Mouse (Mus musculus): ENCODE data around the gene Mboat7. TPM values are rescaled to one million over a fixed set of nuclear protein-coding genes. Genes with fewer than 3 reads are reported as not detected.
"Not testable (repeated sequence)": the region's sequence is repeated elsewhere in the genome, so short reads cannot be mapped to it uniquely, and the experiment has no call there.

Gene Mboat7
- polyA plus RNA-seq, 1 experiment, result 29.8 TPM

DNA sequence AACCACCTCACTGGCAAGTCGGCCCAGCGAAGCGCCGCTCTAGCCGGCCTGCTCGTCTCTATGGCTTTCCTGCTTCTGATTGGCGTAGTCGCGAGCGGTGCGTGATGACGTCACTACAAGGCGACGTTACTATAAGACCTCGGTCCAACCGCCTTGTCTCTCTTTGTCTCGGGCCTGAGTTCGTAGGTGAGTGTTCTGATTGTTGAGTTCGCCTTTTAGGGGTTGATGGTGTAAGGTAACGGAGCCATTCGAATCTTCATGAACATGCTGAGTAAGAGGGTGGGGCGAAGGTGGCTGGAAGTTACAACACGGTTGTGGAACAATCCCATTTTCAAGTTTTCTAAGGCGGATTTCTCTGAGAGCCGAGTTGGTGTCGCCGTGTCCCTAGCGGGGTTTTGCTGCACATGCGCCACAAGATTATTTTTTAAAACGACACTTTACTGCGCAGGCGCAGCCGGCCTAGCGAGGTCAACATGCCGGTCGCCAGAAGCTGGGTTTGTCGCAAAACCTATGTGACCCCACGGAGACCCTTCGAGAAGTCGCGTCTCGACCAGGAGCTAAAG, 10.6 kb upstream of the Mboat7 start, which contains the start of gene Rps9:
TSS of gene Rps9 (plus strand) at position 115 of the 563 bp plus-strand sequence.
- no peaks in the 10 kb centered on the region; the same call in 1 of the 2 replicates for H3K4me1 ChIP-seq (ENCODE audit: control insufficient read depth, insufficient read depth, insufficient read length, low read length)
- H3K4me3 ChIP-seq (ENCODE audit: insufficient read depth, low read depth, low read length), result peak within 1 kb of the TSS; percentile 91
- H3K27ac ChIP-seq (replicated peaks; ENCODE audit: low read depth, low read length), result peak within 1 kb of the TSS; percentile 95

DNA sequence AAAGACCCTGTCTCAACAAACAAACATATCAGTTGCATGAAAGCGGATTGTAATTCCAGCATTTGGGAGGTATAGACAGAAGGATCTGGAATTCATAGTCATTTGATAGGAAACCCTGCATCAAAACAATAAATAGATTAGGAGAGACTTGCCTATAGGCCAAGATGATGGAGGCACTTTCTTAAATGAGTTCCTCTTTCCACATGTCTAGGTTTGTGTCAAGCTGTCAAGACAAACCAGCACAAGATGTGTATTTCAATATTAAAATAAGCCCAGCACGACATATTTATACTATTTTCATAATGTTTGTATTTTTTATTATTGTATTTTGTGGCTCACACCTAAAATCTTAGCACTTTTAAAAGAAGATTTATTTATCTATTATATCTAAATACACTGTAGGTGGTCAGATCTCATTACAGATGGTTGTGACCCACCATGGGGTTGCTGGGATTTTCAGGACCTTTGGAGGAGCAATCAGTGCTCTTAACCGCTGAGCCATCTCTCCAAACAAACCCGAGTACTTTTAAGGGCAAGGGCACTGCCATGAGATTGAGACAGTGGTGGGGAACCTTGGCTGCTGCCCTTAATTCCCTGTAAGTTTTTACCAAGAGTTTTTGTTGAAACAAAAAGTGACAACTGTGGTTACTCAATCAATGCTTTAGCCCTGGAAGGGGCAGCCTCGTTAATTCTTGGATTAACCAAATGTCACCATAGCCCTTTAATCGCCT, 10.0 kb upstream of the Mboat7 start:
- peak overlapping the region; percentile 50 for H3K4me3 ChIP-seq (ENCODE audit: insufficient read depth, low read depth, low read length)
- H3K27ac ChIP-seq (replicated peaks; ENCODE audit: low read depth, low read length), result peak overlapping the region; percentile 82
- H3K4me1 ChIP-seq (ENCODE audit: control insufficient read depth, insufficient read depth, insufficient read length, low read length), result no peaks in the 10 kb centered on the region; the same call in 1 of the 2 replicates

DNA sequence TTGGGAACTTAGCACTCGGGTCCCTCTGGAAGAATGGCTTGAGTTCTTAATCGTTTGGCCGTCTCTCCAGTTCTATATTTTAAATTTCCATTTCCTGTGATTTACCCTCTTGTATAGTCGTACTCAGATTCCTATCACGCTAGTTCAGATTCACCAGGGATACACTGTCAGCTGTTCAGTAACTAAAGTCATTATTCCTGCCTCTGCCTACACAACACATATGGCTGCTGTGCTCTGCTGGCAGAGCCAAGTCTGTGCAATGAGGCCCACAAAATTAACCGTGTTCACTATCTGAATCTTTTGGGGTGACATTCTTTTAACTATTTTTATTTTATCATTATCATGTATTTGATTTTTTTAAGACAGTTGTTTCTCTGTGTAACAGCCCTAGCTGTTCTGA, 5.1 kb upstream of the Mboat7 start:
- Histone ChIP-seq H3K4me3 (ENCODE audit: insufficient read depth, low read depth, low read length) (no peak overlapping the region), H3K4me1 (ENCODE audit: control insufficient read depth, insufficient read depth, insufficient read length, low read length) (no peaks in the 10 kb centered on the region), H3K27ac (replicated peaks; ENCODE audit: low read depth, low read length) (no peak overlapping the region)

DNA sequence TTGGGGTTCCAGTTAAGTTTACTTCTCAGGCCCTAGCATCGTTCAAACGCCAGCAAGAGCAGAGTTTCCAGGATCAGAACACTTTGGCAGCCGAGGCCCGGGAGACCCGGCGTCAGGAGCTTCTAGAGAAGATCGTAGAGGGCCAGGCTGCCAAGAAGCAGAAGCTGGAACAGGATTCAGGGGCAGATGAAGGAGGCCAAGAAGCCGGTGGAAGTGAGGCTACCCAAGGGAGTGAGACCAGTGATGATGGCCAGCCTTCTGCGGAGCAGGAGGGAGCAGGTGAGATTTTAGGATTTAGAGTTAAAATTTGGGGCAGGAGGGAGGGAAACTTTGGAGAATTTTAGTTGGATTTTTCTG, 1.6 kb upstream of the Mboat7 start:
- H3K4me1 ChIP-seq (ENCODE audit: control insufficient read depth, insufficient read depth, insufficient read length, low read length); H3K27ac ChIP-seq (replicated peaks; ENCODE audit: low read depth, low read length): not testable (repeated sequence)
- peak overlapping the region; percentile 72 for H3K4me3 ChIP-seq (ENCODE audit: insufficient read depth, low read depth, low read length)

DNA sequence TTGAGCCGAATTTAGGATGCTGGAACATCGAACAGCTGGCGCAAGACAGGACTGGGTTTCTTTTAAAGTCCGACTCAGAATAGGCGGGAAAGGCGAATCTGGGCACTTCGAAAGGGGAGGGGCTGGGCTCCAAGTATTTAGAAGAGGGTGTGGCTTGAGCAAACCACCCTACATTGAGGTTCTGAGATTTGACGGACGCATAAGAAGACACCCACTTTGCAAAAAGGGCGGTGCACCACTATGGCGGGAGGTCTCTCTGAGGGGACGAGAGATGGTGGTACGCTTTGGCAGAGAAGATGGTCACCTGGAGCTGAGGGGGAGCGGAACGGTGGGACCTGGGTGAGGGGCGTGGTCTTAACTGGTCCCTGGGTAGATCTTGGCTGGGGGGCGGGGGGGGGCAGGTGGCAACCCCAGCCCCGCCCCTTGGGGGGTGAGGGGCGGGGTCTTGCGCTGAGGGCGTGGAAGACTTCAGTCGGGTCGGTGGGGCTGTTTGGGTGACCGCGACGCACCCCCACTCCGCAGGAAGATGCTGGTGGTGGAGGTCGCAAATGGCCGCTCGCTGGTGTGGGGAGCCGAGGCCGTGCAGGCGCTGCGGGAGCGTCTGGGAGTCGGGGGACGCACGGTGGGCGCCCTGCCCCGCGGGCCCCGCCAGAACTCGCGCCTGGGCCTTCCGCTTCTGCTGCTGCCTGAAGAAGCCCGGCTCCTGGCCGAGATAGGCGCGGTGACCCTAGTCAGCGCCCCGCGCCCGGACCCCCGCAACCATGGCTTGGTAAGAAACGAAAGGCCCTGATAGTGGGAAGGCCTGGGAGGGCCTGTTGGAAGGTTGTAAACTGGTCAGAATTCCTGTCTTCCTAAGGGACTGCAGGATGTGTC, 989 bp upstream of the Mboat7 start:
- peak overlapping the region; percentile 72 for H3K4me3 ChIP-seq (ENCODE audit: insufficient read depth, low read depth, low read length)
- H3K27ac ChIP-seq (replicated peaks; ENCODE audit: low read depth, low read length), result peak overlapping the region; percentile 92

GRCm38 (mm10) chr7:3693809-3694075, 419 bp upstream of the Mboat7 start:
- peak overlapping the region; percentile 72 for H3K4me3 ChIP-seq (ENCODE audit: insufficient read depth, low read depth, low read length)
- peak overlapping the region; percentile 92 for H3K27ac ChIP-seq (replicated peaks; ENCODE audit: low read depth, low read length)
- no peaks in the 10 kb centered on the region for H3K4me1 ChIP-seq (ENCODE audit: control insufficient read depth, insufficient read depth, insufficient read length, low read length)

More for the DNA sequence above, 989 bp upstream of the Mboat7 start:
- H3K4me1 ChIP-seq (ENCODE audit: control insufficient read depth, insufficient read depth, insufficient read length, low read length), result no peaks in the 10 kb centered on the region

GRCm38 (mm10) chr7:3692382-3692986, 839 bp downstream of the Mboat7 start, which contains the start of gene Tsen34:
Tsen34 (plus strand) TSS chr7:3692863.
- H3K27ac ChIP-seq (replicated peaks; ENCODE audit: low read depth, low read length), result peak within 1 kb of the TSS; percentile 92
- H3K4me1 ChIP-seq (ENCODE audit: control insufficient read depth, insufficient read depth, insufficient read length, low read length), result no peaks in the 10 kb centered on the region
- peak within 1 kb of the TSS; percentile 72 for H3K4me3 ChIP-seq (ENCODE audit: insufficient read depth, low read depth, low read length)

GRCm38 (mm10) chr7:3691919-3692318, 1.4 kb downstream of the Mboat7 start:
- no peak overlapping the region for H3K27ac ChIP-seq (replicated peaks; ENCODE audit: low read depth, low read length)

DNA sequence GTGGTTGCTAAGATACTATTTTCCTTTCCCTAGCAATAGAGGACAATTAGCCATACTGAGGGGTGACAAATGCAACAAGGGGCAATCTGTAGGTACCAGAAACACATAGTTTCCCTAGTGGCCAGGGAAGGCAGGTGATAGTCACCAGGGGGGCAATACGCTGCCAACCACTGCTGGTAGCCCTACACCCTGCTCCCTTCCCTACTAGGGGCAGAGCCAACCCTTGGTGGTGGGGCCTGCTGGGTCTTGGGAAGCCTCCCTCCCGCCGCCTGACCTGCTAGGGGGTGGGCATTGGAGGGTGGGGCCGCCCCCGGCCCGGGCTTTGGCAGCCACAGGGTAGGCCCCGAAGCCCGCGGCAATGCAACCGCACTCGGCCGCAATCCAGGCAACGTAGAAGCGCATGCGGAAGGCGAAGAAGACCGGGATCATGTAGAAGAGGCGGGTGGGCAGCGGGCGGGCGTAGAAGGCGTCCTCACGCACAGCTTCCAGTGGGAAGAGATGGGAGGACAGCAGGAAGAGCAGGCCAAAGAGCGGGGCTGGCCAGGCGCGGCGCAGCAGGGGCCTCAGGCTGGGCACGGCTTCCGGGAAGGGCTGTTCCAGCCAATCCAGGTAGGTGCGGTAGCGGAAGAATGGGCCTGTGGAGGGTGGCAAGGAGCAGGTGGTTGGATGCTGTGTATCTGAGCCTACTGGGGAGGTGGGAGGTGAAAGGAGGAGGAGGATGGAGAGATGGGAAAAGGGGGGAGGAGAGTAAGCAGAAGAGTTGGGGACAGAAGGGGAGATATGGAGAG, 7.7 kb downstream of the Mboat7 start:
- H3K27ac ChIP-seq (replicated peaks; ENCODE audit: low read depth, low read length), result no peak overlapping the region
- H3K4me1 ChIP-seq (ENCODE audit: control insufficient read depth, insufficient read depth, insufficient read length, low read length), result no peaks in the 10 kb centered on the region
- no peak overlapping the region for H3K4me3 ChIP-seq (ENCODE audit: insufficient read depth, low read depth, low read length)

More at GRCm38 (mm10) chr7:3691919-3692318, 1.4 kb downstream of the Mboat7 start:
- H3K4me1 ChIP-seq (ENCODE audit: control insufficient read depth, insufficient read depth, insufficient read length, low read length), result no peaks in the 10 kb centered on the region
- H3K4me3 ChIP-seq (ENCODE audit: insufficient read depth, low read depth, low read length), result peak overlapping the region; percentile 72

GRCm38 (mm10) chr7:3684698-3685097, 8.6 kb downstream of the Mboat7 start:
- H3K4me1 ChIP-seq (ENCODE audit: control insufficient read depth, insufficient read depth, insufficient read length, low read length), result no peaks in the 10 kb centered on the region
- no peak overlapping the region for H3K27ac ChIP-seq (replicated peaks; ENCODE audit: low read depth, low read length)
- no peak overlapping the region for H3K4me3 ChIP-seq (ENCODE audit: insufficient read depth, low read depth, low read length)

GRCm38 (mm10) chr7:3683908-3684550, 9.3 kb downstream of the Mboat7 start:
- Histone ChIP-seq H3K4me3 (ENCODE audit: insufficient read depth, low read depth, low read length) (no peak overlapping the region), H3K4me1 (ENCODE audit: control insufficient read depth, insufficient read depth, insufficient read length, low read length) (no peaks in the 10 kb centered on the region), H3K27ac (replicated peaks; ENCODE audit: low read depth, low read length) (no peak overlapping the region)

DNA sequence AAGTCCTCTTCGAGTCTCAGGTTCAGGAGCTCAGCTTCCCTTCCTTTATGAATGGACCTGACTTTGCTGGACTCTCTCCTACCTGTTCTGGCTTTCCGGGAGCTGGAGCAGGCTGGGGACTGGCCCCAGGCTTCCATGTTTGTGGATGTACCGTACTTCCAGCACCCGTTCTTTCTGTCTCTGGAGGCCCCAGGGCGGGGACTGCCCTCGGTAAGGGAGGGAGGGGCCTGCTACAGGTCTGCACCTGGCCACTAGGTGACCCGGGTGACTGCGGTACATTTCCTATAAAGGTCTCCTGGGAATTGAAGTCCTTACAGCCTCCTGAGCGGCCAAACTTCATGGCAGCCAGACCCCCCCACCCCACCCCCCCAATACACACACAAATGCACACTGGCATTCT, 16.0 kb downstream of the Mboat7 start, which contains the start of gene Tmc4:
TSS of gene Tmc4 (minus strand) at position 212 of the 400 bp plus-strand sequence.
- Histone ChIP-seq H3K27ac (replicated peaks; ENCODE audit: low read depth, low read length) (no peak within 1 kb of the TSS), H3K4me3 (ENCODE audit: insufficient read depth, low read depth, low read length) (no peak within 1 kb of the TSS), H3K4me1 (ENCODE audit: control insufficient read depth, insufficient read depth, insufficient read length, low read length) (no peaks in the 10 kb centered on the region)

- Histone ChIP-seq H3K4me1 (ENCODE audit: control insufficient read depth, insufficient read depth, insufficient read length, low read length) (no peaks in the 10 kb centered on the region), H3K27ac (replicated peaks; ENCODE audit: low read depth, low read length) (no peak overlapping the region), H3K4me3 (ENCODE audit: insufficient read depth, low read depth, low read length) (no peak overlapping the region)
Observed at GRCm38 (mm10) chr7:3676371-3676770, 17.0 kb downstream of the Mboat7 start.

GRCm38 (mm10) chr7:3675228-3675548, 18.1 kb downstream of the Mboat7 start:
- no peak overlapping the region for H3K27ac ChIP-seq (replicated peaks; ENCODE audit: low read depth, low read length)
- H3K4me1 ChIP-seq (ENCODE audit: control insufficient read depth, insufficient read depth, insufficient read length, low read length), result no peaks in the 10 kb centered on the region
- no peak overlapping the region for H3K4me3 ChIP-seq (ENCODE audit: insufficient read depth, low read depth, low read length)
